ENCODE assay signal across 8 mouse cellular contexts in genomic region chr5:150260054-150260386, GRCm38 (mm10).
DNase-seq lines count a peak whose midpoint lies in the region; ATAC-seq and TF ChIP-seq lines count a peak whose summit lies in the region.

No protein-coding gene starts in this region.

- ATAC-seq in forebrain, embryonic 13.5 days = peak; percentile 26
- no peak for ATAC-seq in limb, embryonic 12.5 days (ENCODE audit: insufficient number of reproducible peaks, insufficient read depth, low FRiP score, low TSS enrichment, low read depth)
- ATAC-seq in neural tube, embryonic 15.5 days (ENCODE audit: low FRiP score) = peak; percentile 55

- peak overlapping the region; percentile 96 for H3K27ac ChIP-seq in left cerebral cortex, adult 2 months
- peak overlapping the region; percentile 91 for H3K27ac ChIP-seq in forebrain, embryonic 13.5 days
- H3K27ac ChIP-seq in limb, embryonic 12.5 days = 0 out of 2 replicates have a peak overlapping the region, but pooled peaks have one; percentile 41
- peak overlapping the region; percentile 91 for H3K27ac ChIP-seq in neural tube, embryonic 15.5 days (replicated peaks)

- WGBS in forebrain, embryonic 13.5 days = 21% methylated on average over 9 of the region's 9 CpGs
- 39% methylated on average over 9 of the region's 9 CpGs for WGBS in limb, embryonic 12.5 days
- 29% methylated on average over 9 of the region's 9 CpGs for WGBS in neural tube, embryonic 15.5 days

- no peaks in the 10 kb centered on the region for H3K27me3 ChIP-seq in forebrain, embryonic 13.5 days
- 0 out of 2 replicates have a peak, but pooled peaks cover 7% of the 10 kb centered on the region for H3K27me3 ChIP-seq in limb, embryonic 12.5 days
- H3K27me3 ChIP-seq in neural tube, embryonic 15.5 days (replicated peaks) = no peaks in the 10 kb centered on the region

- H3K36me3 ChIP-seq in forebrain, embryonic 13.5 days (ENCODE audit: poor library complexity, severe bottlenecking) = no peaks in the 10 kb centered on the region
- no peaks in the 10 kb centered on the region for H3K36me3 ChIP-seq in limb, embryonic 12.5 days
- H3K36me3 ChIP-seq in neural tube, embryonic 15.5 days = no peaks in the 10 kb centered on the region

- intact Hi-C loops in left cerebral cortex, adult 2 months (cut with DNase I) = loop anchor here (5.0 kb wide), 1 partner anchor 87 kb away; no protein-coding TSS in a partner anchor

- no peak for DNase-seq in left cerebral cortex, adult 2 months (ENCODE audit: extremely low spot score in 1 of 2, low spot score in 2 of 2)
- DNase-seq in left cerebral cortex, adult 11 months (ENCODE audit: low spot score) = no peak
- no peak for DNase-seq in kidney, postnatal 4 days
- no peak for DNase-seq in T-cell, adult 2 months (ENCODE audit: low spot score)
- no peak for DNase-seq in urinary bladder, postnatal 10 days (ENCODE audit: low spot score)

- no peak for TF ChIP-seq CTCF in left cerebral cortex, adult 2 months (IDR thresholded peaks at IDR 0.05)

- peaks cover 22% of the 10 kb centered on the region for H3K4me1 ChIP-seq in forebrain, embryonic 13.5 days
- peaks cover 39% of the 10 kb centered on the region for H3K4me1 ChIP-seq in limb, embryonic 12.5 days (replicated peaks)
- H3K4me1 ChIP-seq in neural tube, embryonic 15.5 days = peaks cover 47% of the 10 kb centered on the region

- H3K9me3 ChIP-seq in forebrain, embryonic 13.5 days (replicated peaks) = no peaks in the 10 kb centered on the region
- H3K9me3 ChIP-seq in limb, embryonic 12.5 days = no peaks in the 10 kb centered on the region
- no peaks in the 10 kb centered on the region for H3K9me3 ChIP-seq in neural tube, embryonic 15.5 days (replicated peaks)

- H3K9ac ChIP-seq in forebrain, embryonic 13.5 days = peak overlapping the region; percentile 71
- H3K9ac ChIP-seq in limb, embryonic 12.5 days (replicated peaks) = peak overlapping the region; percentile 60
- peak overlapping the region; percentile 77 for H3K9ac ChIP-seq in neural tube, embryonic 15.5 days (replicated peaks)

- peak overlapping the region; percentile 78 for H3K4me2 ChIP-seq in forebrain, embryonic 13.5 days
- peak overlapping the region; percentile 82 for H3K4me2 ChIP-seq in limb, embryonic 12.5 days
- peak overlapping the region; percentile 71 for H3K4me2 ChIP-seq in neural tube, embryonic 15.5 days

- H3K4me3 ChIP-seq in left cerebral cortex, adult 2 months = peak overlapping the region; percentile 71
- H3K4me3 ChIP-seq in forebrain, embryonic 13.5 days = peak overlapping the region; percentile 51
- peak overlapping the region; percentile 48 for H3K4me3 ChIP-seq in limb, embryonic 12.5 days (replicated peaks)
- peak overlapping the region; percentile 59 for H3K4me3 ChIP-seq in neural tube, embryonic 15.5 days (replicated peaks)

Comparison
In these comparisons a context has a peak if more than half of its experiments do, and no peak if none do; other contexts are left out.
1. H3K27ac ChIP-seq: peak in every context shown above with its lines; median percentile 96 in left cerebral cortex, adult 2 months; 91 in forebrain, embryonic 13.5 days; 91 in neural tube, embryonic 15.5 days; 41 in limb, embryonic 12.5 days.